Mouse (Mus musculus) left cerebral cortex, postnatal 36 days (tissue): ENCODE measurements at regions not wholly inside any gene's neighbourhood (a gene's known extent, or its start where the extent isn't known, plus 50 kb on each side); places are given as distances from the start of the nearest gene placed in this dataset.
"Not testable (repeated sequence)": the region's sequence is repeated elsewhere in the genome, so short reads cannot be mapped to it uniquely, and the experiment has no call there.

Experiments used
- DNase-seq, 2 experiments: peaks; one replicate each; pipeline ENCODE4 v3.0.0; 2021 to 2022; ENCODE audit warnings: low spot score in 2 of 2, mixed read lengths in 1 of 2
- intact Hi-C: fragments of 180-260 bp; cut with DNase I; formaldehyde crosslinking; loops from one replicate; pipeline ENCODE4 v1.15.1; 2025

- intact Hi-C loops = no loop called here
- DNase-seq = no peak
These were observed 294.0 kb upstream of the Cdh4 start for GRCm38 (mm10) chr2:179148194-179148593.

DNA sequence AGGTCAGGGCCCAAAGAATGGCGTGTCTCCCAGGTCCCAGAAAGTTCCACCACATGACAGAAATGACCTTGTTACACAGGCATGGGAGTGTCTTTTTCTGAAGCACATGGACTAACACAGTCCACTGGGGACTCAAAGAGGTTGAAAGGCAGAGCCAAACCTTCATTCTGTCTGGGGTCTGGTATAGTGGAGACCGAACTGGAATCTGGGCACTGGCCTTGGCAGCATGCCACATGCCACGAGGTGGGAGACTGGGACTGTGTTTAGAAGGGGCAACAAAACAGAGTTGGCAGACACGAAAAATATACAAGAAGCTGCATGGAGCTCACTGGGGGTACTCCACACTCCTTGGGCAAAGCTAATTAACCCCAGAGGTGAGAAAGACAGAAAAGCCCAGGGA, 293.6 kb upstream of the Cdh4 start:
- intact Hi-C loops = no loop called here
- DNase-seq = no peak

DNA sequence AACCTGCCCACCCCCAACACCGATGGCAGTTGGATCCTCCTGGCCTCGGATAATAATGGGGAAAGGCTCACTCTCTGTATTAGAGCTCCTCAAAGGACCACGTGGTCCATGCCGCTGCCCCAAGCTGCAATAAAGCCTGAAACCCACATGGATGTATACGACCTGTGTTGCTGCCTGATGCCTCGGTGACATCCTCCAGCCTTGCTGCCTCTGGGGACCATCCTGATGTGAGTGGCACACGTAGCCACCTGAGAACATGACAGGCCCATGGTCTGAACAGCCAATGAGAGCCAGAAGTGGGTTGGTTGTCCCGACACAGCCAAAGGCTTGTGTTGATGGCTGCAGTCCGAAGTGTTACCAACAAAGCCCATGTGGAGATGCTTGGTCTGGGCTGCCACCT, 283.4 kb upstream of the Cdh4 start:
- DNase-seq = no peak
- intact Hi-C loops = no loop called here

- intact Hi-C loops = no loop called here
- no peak for DNase-seq
These were observed 279.1 kb upstream of the Cdh4 start for GRCm38 (mm10) chr2:179163116-179163515.

DNA sequence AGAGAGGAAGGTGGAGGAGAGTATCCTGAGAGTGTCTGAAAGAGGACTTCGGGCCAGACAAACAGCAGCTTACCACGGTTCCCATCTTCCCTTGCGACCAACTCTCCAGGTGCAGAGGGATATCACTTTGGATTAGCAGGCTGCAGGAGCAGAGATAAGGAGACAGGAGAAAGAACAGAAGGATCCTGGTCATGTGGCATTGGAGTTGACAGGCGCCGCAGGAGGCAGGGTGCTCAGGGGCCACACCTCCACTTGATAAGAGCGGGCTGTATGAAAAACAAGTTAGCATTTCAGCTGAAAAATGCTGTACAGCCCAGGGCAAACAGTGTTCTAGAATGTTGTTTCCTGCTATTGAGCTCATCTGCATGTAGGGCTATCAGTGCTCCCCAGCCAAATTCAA, 272.1 kb upstream of the Cdh4 start:
- intact Hi-C loops = no loop called here
- DNase-seq = no peak

- DNase-seq = no peak
- intact Hi-C loops = no loop called here
These were observed 271.6 kb upstream of the Cdh4 start for GRCm38 (mm10) chr2:179170608-179171007.

DNA sequence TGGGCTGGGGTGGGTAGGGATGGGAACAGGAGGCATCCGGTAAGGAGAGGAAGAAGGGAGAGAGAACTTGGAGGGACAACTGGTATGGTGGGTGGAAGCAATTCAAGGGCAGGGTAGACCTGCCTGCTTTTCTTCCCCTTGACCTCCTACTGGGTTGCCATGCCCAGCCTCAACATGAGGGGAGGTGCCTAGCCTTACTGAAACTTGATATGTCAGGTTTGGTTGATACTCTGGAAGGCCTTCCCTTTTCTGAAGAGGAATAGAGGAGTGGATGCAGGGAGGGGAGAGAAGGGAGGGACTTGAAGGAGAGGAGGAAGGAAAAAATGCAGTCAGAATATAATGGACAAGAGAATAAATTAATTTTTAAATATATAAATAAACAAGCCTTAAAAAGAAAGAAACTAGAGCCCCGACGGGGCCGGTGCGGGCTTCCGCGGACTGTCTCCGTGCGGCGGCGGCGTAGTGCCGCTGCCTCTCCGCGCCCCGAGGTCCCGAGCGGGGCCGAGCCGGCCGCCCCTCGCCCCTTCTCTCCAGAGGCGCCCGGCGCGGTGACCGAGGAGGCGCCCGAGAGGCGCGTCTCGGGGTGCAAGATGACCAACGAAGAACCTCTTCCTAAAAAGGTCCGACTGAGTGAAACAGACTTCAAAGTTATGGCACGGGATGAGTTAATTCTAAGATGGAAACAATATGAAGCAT, 265.2 kb upstream of the Cdh4 start:
- DNase-seq, intact Hi-C loops: not testable (repeated sequence)

DNA sequence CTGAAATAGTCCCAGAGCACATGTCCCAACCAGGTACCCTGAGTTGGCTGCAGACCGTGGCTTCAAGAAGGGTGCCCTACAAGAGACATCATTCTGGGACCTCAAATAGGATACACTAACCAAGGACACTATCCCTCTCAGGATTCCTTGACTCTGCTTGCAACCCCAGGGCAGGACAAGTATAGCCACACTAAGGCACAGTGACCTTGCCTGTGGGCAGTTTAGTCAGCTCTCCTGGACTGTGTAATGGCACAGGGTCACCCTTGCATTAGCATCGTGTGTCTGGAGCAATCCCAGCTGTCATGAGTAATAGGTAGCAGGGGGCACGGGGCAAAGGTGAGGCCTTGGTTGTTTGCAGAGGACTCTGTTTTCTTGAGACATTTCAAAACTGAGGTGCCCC, 260.9 kb upstream of the Cdh4 start:
- intact Hi-C loops = no loop called here
- DNase-seq = no peak

DNA sequence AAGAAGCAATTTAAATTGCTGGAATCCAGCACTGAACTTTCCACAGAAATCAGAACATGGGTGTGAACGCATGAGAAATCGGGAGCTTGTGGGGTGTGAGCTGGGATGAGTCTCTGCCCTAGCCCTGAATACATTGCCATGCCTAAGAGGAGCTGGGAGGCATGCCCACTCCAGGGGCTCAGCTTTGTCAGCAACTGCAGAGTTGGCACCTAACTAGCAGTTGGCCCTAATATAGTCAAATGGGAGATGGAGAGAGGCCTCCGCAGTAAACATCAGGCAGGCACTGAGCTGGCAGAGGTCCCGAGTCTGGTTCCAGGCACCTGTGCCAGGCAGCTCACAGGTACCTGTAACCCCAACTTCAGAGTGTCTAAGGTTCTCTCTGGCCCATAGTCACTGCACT, 260.1 kb upstream of the Cdh4 start:
- intact Hi-C loops = no loop called here
- DNase-seq = no peak

- intact Hi-C loops = loop anchor here (10.0 kb wide), 1 partner anchor 558 kb away; no protein-coding TSS in a partner anchor
- no peak for DNase-seq
These were observed 249.2 kb upstream of the Cdh4 start for GRCm38 (mm10) chr2:179192906-179193496.

DNA sequence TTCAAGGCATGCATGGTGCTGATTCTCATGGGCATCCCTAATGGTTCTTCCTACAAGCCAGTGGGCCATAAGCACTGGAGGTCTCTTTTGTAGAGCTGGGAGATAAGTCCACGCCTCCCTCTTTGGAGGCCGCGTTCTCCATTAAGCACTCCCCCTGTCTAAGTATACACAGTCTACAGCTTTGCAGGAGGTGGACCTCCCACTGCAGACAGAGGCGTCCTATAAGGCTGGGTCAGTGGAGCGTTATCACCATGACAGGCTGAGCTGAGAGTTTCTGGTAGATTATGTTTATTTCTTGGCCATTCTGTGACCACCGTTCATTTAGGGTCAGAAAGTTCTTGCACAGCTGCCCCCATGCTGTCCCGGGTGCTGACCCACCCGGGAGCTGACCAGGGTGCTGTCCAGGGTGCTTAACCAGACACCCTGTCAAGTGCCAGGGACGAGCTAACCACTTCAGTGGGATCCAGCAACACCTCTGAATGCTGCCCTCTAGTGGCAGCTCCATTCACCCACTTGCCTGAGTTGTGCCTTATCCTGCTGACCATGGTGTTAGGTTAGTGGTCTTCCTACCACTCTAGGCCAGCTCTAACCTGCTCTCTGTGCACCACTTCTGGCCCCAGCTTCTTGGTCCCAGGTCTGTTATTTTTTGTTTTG, 248.6 kb upstream of the Cdh4 start:
- DNase-seq = peak; percentile 49 to 61

GRCm38 (mm10) chr2:179197471-179197870, 244.8 kb upstream of the Cdh4 start:
- intact Hi-C loops = loop anchor here (10.0 kb wide), 1 partner anchor 563 kb away; no protein-coding TSS in a partner anchor
- no peak for DNase-seq

More for the DNA sequence above, 248.6 kb upstream of the Cdh4 start:
- intact Hi-C loops = loop anchor here (10.0 kb wide), 1 partner anchor 559 kb away; no protein-coding TSS in a partner anchor

GRCm38 (mm10) chr2:179200495-179200894, 241.7 kb upstream of the Cdh4 start:
- no peak for DNase-seq
- intact Hi-C loops = no loop called here

DNA sequence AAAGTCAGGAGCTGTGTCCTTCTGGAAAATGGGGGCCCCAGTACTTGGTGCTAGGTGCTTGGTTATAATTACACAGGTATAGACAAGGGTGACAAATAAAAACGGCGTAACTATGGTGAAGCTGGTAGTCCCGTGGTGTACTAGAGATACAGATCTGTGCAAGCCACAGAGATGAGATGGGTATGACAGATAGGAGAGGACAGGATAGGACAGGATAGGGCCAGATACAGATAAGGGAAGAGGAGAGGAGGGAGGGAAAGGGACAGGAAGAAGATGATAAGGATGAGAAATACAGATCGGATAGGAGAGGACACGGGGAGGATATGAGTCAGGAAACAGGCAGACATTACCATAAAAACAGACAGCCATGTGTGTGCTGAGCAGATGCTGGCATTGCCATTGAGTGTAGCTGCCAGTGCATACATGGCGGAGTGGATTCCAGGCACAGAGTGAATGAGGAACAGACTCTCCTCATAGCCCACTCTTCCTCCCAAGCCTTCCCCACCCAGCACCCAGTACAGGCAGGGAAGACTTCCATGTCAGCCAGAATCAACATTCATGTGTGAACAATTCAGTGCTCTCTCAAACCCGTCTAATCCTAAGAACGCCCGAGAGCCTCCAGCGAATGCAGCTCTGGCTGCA, 231.9 kb upstream of the Cdh4 start:
- intact Hi-C loops = no loop called here
- no peak for DNase-seq

DNA sequence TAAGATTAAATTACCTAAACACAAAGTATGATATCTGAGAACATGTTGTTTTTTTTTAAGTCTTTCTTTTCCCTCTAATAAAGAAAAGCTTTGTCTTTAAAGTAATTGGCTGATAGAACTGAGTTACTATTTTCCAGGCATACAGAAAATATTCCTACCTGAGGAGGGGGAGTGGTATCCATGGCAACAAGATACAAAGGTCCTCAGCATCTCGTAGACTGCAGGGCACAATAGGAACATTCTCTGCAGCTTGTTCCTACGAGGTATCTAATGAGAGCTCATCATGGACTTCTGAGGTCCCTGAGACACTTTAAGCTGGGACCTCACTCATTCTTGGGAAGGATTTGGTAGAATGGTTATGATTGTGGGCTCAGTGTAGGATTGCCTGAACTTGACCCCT, 225.5 kb upstream of the Cdh4 start:
- intact Hi-C loops = no loop called here
- DNase-seq = no peak

DNA sequence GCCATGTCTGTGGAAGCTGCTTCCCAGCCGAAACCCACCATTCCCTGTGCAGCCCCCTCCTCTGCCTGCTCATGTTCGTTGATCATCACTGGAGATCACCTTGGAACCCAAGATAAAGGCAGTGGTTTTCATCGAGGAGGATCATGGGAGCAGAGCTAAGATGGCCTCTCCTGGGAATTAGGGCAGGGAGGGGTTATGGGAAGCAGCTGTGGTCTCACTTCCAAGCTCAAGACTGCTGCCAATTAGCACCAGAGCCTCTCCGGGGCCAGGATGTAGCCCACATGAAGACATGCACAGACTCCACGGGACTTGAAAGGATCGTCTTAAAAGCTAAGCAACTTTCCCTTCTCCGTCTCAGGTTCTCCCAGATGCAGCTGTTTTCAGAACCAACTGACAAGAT, 214.1 kb upstream of the Cdh4 start:
- DNase-seq = no peak
- intact Hi-C loops = no loop called here

DNA sequence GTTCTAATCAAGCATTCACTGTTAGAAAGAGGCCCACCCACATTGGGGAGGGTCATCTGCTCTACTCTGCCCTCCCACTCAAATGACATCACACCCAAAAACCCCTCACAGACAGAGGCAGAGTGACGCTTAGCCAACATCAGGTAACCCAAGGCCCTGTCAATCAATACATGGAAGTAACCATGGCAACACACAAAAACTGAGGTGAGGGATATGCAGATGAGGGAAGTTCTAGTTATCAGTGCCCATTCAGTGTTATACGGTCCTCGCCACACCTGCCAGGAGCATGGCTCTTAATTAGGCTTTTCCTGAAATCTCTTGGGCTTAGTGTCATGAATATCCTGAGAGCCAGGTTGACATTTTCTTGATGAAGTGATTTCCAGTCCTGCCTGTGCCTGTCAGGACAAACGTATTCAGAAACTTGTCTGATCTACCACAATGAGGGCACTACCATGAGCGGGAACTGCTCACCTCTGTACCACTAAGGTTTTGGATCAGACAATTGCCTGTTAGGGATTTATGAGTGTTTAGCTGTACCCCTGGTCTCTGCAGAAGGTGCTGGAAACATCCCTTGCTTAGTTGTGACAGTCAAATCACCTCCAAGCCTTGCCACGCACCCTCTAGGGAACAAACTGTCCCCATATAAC, 210.4 kb upstream of the Cdh4 start:
- no peak for DNase-seq
- intact Hi-C loops = no loop called here

- intact Hi-C loops = no loop called here
- DNase-seq = peak; percentile 62 to 70
These were observed 204.1 kb upstream of the Cdh4 start for GRCm38 (mm10) chr2:179238166-179238565.

- intact Hi-C loops = no loop called here
- DNase-seq = no peak
These were observed 181.3 kb upstream of the Cdh4 start for GRCm38 (mm10) chr2:179260892-179261291.

DNA sequence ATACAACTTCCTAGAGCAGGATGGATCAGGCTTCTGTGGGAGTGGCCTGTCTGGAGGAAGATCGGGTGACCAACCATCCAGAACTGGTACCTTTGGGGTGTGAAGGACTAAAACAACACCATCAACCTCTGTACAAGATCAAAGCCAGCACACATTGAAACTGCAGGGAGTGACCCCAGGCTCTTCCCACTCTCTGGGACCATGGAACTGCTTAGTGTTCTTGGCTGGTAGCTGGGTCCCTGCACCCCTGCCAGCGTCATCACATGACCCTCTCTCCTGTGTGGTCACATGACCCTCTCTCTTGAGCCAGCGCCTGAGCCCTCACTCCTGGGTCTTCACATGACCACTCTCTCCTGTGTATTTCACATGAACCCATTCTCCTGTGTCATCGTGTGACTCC, 178.3 kb upstream of the Cdh4 start:
- DNase-seq = no peak
- intact Hi-C loops = no loop called here
